Mouse (Mus musculus): Measurements from ENCODE around the gene Il2ra. TPM values are rescaled to one million over a fixed set of nuclear protein-coding genes. Genes with fewer than 3 reads are reported as not detected.

Gene Il2ra
- polyA plus RNA-seq, 1 experiment = 0.02 TPM

DNA sequence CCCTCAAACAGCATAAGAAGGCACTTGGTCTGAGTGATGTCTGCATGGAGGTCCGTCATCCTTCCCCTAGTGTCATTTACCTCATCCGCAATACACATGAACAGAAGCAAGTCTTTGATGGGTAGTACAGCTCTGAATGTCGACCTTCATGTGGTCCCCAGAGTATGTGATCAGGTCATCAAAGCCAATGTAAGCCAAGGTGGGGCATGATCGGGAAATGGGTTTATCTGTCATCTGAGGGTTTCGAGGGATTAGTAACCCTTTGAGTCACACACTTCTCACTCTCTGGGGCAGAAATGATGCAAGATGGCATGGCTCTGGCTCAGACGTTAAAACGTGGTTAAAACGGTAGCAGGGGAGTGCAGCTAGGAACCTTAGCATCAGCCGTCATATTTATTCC is 25.8 kb upstream of the Il2ra start:
- H3K9me3 ChIP-seq (ENCODE audit: control insufficient read depth, low read length) = no peaks in the 10 kb centered on the region
- TF ChIP-seq TAL1 (IDR thresholded peaks at IDR 0.05; ENCODE audit: low read length) (no peak), GATA1 (IDR thresholded peaks at IDR 0.05; ENCODE audit: low read length) (no peak)
- H3K27me3 ChIP-seq (ENCODE audit: control insufficient read depth) = no peaks in the 10 kb centered on the region
- H3K4me1 ChIP-seq (ENCODE audit: control insufficient read depth) = no peaks in the 10 kb centered on the region
- H3K36me3 ChIP-seq (ENCODE audit: control insufficient read depth) = no peaks in the 10 kb centered on the region
- no peak overlapping the region for H3K4me3 ChIP-seq (replicated peaks)

GRCm38 (mm10) chr2:11619598-11619997 is 23.0 kb upstream of the Il2ra start:
- no peak for TF ChIP-seq TAL1 (IDR thresholded peaks at IDR 0.05; ENCODE audit: low read length)
- Histone ChIP-seq H3K4me3 (replicated peaks) (no peak overlapping the region), H3K9me3 (ENCODE audit: control insufficient read depth, low read length) (no peaks in the 10 kb centered on the region)

DNA sequence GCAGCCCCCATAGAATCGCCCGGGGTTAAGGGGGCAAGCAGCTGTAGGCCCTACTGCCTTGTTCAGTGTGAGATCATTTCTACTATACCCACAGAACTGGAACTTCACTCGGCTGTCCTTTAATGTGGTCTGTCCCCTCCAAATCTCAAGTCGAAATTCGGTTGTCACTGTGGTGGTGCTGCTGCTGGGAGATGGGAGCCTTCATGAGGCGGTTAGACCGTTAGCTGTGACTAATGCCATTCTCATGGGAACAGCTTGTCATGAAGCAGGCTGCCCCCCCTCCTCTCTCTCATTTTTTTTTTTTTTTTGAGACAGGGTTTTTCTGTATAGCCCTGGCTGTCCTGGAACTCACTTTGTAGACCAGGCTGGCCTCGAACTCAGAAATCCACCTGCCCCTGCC is 19.4 kb upstream of the Il2ra start:
- Histone ChIP-seq H3K9me3 (ENCODE audit: control insufficient read depth, low read length) (no peaks in the 10 kb centered on the region), H3K4me1 (ENCODE audit: control insufficient read depth) (no peaks in the 10 kb centered on the region), H3K27me3 (ENCODE audit: control insufficient read depth) (no peaks in the 10 kb centered on the region), H3K36me3 (ENCODE audit: control insufficient read depth) (no peaks in the 10 kb centered on the region), H3K4me3 (replicated peaks) (no peak overlapping the region)
- TF ChIP-seq GATA1 (IDR thresholded peaks at IDR 0.05; ENCODE audit: low read length) (no peak), TAL1 (IDR thresholded peaks at IDR 0.05; ENCODE audit: low read length) (no peak)

More at GRCm38 (mm10) chr2:11619598-11619997, 23.0 kb upstream of the Il2ra start:
- no peaks in the 10 kb centered on the region for H3K4me1 ChIP-seq (ENCODE audit: control insufficient read depth)
- H3K27me3 ChIP-seq (ENCODE audit: control insufficient read depth) = no peaks in the 10 kb centered on the region
- H3K36me3 ChIP-seq (ENCODE audit: control insufficient read depth) = no peaks in the 10 kb centered on the region

- TF ChIP-seq TAL1 (IDR thresholded peaks at IDR 0.05; ENCODE audit: low read length) = no peak
- no peak for TF ChIP-seq GATA1 (IDR thresholded peaks at IDR 0.05; ENCODE audit: low read length)
- H3K9me3 ChIP-seq (ENCODE audit: control insufficient read depth, low read length) = no peaks in the 10 kb centered on the region
- no peaks in the 10 kb centered on the region for H3K27me3 ChIP-seq (ENCODE audit: control insufficient read depth)
- H3K36me3 ChIP-seq (ENCODE audit: control insufficient read depth) = no peaks in the 10 kb centered on the region
- H3K4me3 ChIP-seq (replicated peaks) = no peak overlapping the region
- H3K4me1 ChIP-seq (ENCODE audit: control insufficient read depth) = no peaks in the 10 kb centered on the region
Measured at GRCm38 (mm10) chr2:11623726-11624125, 18.9 kb upstream of the Il2ra start.

GRCm38 (mm10) chr2:11625890-11626289 is 16.7 kb upstream of the Il2ra start, which contains the start of gene Gm17490:
TSS of gene Gm17490 (minus strand) at chr2:11626264.
- no peaks in the 10 kb centered on the region for H3K9me3 ChIP-seq (ENCODE audit: control insufficient read depth, low read length)
- TF ChIP-seq TAL1 (IDR thresholded peaks at IDR 0.05; ENCODE audit: low read length) (no peak), GATA1 (IDR thresholded peaks at IDR 0.05; ENCODE audit: low read length) (no peak)
- H3K4me1 ChIP-seq (ENCODE audit: control insufficient read depth) = no peaks in the 10 kb centered on the region

DNA sequence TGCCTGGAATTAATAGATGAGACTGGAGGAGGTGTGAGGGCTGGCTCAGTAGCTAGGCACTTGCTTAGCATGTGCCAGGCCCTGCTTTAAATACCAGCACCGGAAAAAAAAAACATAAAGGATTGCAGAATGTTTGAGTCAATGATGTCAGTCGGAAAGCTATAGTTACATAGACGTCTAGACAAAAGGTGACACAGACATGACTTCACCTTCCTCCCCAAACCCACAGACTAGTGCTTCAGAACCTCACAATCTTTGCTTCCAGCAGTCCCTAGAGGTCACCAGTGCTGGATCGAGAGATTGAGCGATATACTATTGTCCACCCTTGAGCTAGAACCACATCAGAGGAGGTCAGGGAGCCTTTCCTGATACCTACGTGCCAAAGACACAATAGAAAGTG is 7.6 kb upstream of the Il2ra start:
- no peak for TF ChIP-seq TAL1 (IDR thresholded peaks at IDR 0.05; ENCODE audit: low read length)
- TF ChIP-seq GATA1 (IDR thresholded peaks at IDR 0.05; ENCODE audit: low read length) = no peak
- H3K36me3 ChIP-seq (ENCODE audit: control insufficient read depth) = no peaks in the 10 kb centered on the region
- no peaks in the 10 kb centered on the region for H3K4me1 ChIP-seq (ENCODE audit: control insufficient read depth)
- no peak overlapping the region for H3K4me3 ChIP-seq (replicated peaks)
- no peaks in the 10 kb centered on the region for H3K27me3 ChIP-seq (ENCODE audit: control insufficient read depth)
- no peaks in the 10 kb centered on the region for H3K9me3 ChIP-seq (ENCODE audit: control insufficient read depth, low read length)

More at GRCm38 (mm10) chr2:11625890-11626289, 16.7 kb upstream of the Il2ra start, which contains the start of gene Gm17490:
- Histone ChIP-seq H3K36me3 (ENCODE audit: control insufficient read depth) (no peaks in the 10 kb centered on the region), H3K27me3 (ENCODE audit: control insufficient read depth) (no peaks in the 10 kb centered on the region), H3K4me3 (replicated peaks) (no peak within 1 kb of the TSS)

- no peak overlapping the region for H3K4me3 ChIP-seq (replicated peaks)
- TF ChIP-seq GATA1 (IDR thresholded peaks at IDR 0.05; ENCODE audit: low read length) (no peak), TAL1 (IDR thresholded peaks at IDR 0.05; ENCODE audit: low read length) (no peak)
- H3K9me3 ChIP-seq (ENCODE audit: control insufficient read depth, low read length) = no peaks in the 10 kb centered on the region
- no peaks in the 10 kb centered on the region for H3K27me3 ChIP-seq (ENCODE audit: control insufficient read depth)
- no peaks in the 10 kb centered on the region for H3K4me1 ChIP-seq (ENCODE audit: control insufficient read depth)
- no peaks in the 10 kb centered on the region for H3K36me3 ChIP-seq (ENCODE audit: control insufficient read depth)
Measured at GRCm38 (mm10) chr2:11635471-11636137, 7.0 kb upstream of the Il2ra start.

GRCm38 (mm10) chr2:11636138-11636480 is 6.5 kb upstream of the Il2ra start:
- no peaks in the 10 kb centered on the region for H3K27me3 ChIP-seq (ENCODE audit: control insufficient read depth)
- no peaks in the 10 kb centered on the region for H3K4me1 ChIP-seq (ENCODE audit: control insufficient read depth)
- H3K9me3 ChIP-seq (ENCODE audit: control insufficient read depth, low read length) = no peaks in the 10 kb centered on the region
- TF ChIP-seq GATA1 (IDR thresholded peaks at IDR 0.05; ENCODE audit: low read length) (no peak), TAL1 (IDR thresholded peaks at IDR 0.05; ENCODE audit: low read length) (no peak)
- no peak overlapping the region for H3K4me3 ChIP-seq (replicated peaks)
- no peaks in the 10 kb centered on the region for H3K36me3 ChIP-seq (ENCODE audit: control insufficient read depth)

DNA sequence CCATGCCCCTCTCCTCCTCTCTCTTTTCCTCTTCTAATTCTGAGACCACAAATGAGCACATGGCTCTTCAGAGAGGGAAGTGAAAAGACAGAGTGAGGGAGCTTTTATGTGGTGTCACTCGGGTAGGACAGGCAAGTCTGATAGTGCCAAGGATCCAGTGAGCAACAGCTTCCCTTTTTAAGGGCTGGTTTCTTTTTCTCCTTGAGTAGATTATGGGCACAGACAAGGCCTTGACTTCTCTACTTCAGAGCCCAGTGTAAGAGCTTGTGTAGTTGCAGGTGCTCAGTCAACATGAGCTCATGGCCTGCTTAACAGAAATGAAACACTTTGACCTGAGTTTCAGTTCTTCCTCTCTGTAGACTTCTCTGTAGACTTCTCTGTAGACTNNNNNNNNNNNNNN is 5.5 kb upstream of the Il2ra start:
- no peak for TF ChIP-seq GATA1 (IDR thresholded peaks at IDR 0.05; ENCODE audit: low read length)
- TF ChIP-seq TAL1 (IDR thresholded peaks at IDR 0.05; ENCODE audit: low read length) = no peak
- Histone ChIP-seq H3K36me3 (ENCODE audit: control insufficient read depth) (no peaks in the 10 kb centered on the region), H3K9me3 (ENCODE audit: control insufficient read depth, low read length) (no peaks in the 10 kb centered on the region), H3K4me3 (replicated peaks) (no peak overlapping the region), H3K27me3 (ENCODE audit: control insufficient read depth) (no peaks in the 10 kb centered on the region), H3K4me1 (ENCODE audit: control insufficient read depth) (no peaks in the 10 kb centered on the region)

- H3K4me3 ChIP-seq (replicated peaks) = no peak overlapping the region
- H3K36me3 ChIP-seq (ENCODE audit: control insufficient read depth) = no peaks in the 10 kb centered on the region
- TF ChIP-seq TAL1 (IDR thresholded peaks at IDR 0.05; ENCODE audit: low read length) = no peak
- no peak for TF ChIP-seq GATA1 (IDR thresholded peaks at IDR 0.05; ENCODE audit: low read length)
- no peaks in the 10 kb centered on the region for H3K27me3 ChIP-seq (ENCODE audit: control insufficient read depth)
- no peaks in the 10 kb centered on the region for H3K9me3 ChIP-seq (ENCODE audit: control insufficient read depth, low read length)
- no peaks in the 10 kb centered on the region for H3K4me1 ChIP-seq (ENCODE audit: control insufficient read depth)
Measured at GRCm38 (mm10) chr2:11644057-11644456, 1.4 kb downstream of the Il2ra start.
